ENCODE assay signal across 33 mouse cellular contexts in the genomic region with DNA sequence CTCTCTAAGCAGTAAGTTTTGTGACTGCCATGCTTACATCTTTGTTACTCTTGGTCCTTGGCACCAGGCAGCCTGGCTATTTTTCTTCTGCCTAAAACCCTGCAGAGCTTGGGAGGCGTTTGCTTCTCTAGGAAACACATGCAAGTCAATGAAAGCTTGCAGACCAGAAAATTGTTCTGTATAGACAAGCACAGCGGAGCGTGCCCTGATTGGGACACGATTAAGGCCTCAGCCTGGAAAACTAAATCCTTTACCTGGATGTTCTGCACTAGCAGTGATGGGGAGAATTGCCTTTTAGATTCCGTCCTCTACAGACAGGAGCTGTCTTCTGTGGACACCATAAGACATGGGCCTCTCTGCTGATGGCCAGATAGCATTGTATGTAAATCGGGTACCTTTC.
"Had no signal": no experiment of that assay in that cellular context is flagged by ENCODE, and none has a peak within 500 bp of the region (broad histone marks: within the 10 kb centered on the region; RNA-seq: fewer than 3 reads in every experiment).

No protein-coding gene starts in this region.

- ATAC-seq: liver, embryonic 12.5 days; liver, postnatal 0 days; lung, postnatal 0 days; midbrain, embryonic 13.5 days; midbrain, embryonic 15.5 days; midbrain, embryonic 16.5 days had no signal

- DNase-seq: left cerebral cortex, postnatal 4 days; liver; liver, embryonic 13.5 days; liver, postnatal 0 days; lung, adult 18-20 months; lung, adult 2 months; lung, embryonic 14.5 days; lung, postnatal 10 days; lung, postnatal 14 days; lung, postnatal 36 days; lung, postnatal 4 days; midbrain, embryonic 14.5 days had no signal

- H3K27me3 ChIP-seq: limb, embryonic 12.5 days; limb, embryonic 13.5 days; limb, embryonic 15.5 days; liver, embryonic 12.5 days; liver, embryonic 13.5 days; liver, embryonic 15.5 days; lung, embryonic 15.5 days; megakaryocyte, embryonic 14.5 days; midbrain, embryonic 12.5 days; midbrain, embryonic 13.5 days; midbrain, embryonic 15.5 days; neural tube, embryonic 12.5 days; neural tube, embryonic 13.5 days had no signal

- H3K4me3 ChIP-seq: limb, embryonic 10.5 days; limb, embryonic 12.5 days; limb, embryonic 13.5 days; limb, embryonic 15.5 days; liver, embryonic 12.5 days; liver, embryonic 13.5 days; liver, embryonic 15.5 days; lung, embryonic 15.5 days; megakaryocyte, embryonic 14.5 days; midbrain, embryonic 10.5 days; midbrain, embryonic 12.5 days; midbrain, embryonic 13.5 days; midbrain, embryonic 15.5 days; myocyte; neural tube, embryonic 12.5 days; neural tube, embryonic 13.5 days had no signal

- H3K27ac ChIP-seq: limb, embryonic 10.5 days; limb, embryonic 12.5 days; limb, embryonic 13.5 days; limb, embryonic 15.5 days; liver, embryonic 12.5 days; liver, embryonic 13.5 days; liver, embryonic 14.5 days; liver, embryonic 15.5 days; lung, embryonic 15.5 days; macrophage; midbrain, embryonic 10.5 days; midbrain, embryonic 12.5 days; midbrain, embryonic 13.5 days; midbrain, embryonic 15.5 days; neural tube, embryonic 12.5 days; neural tube, embryonic 13.5 days had no signal

- H3K9me3 ChIP-seq: limb, embryonic 10.5 days; limb, embryonic 12.5 days; limb, embryonic 13.5 days; limb, embryonic 15.5 days; liver, embryonic 12.5 days; liver, embryonic 13.5 days; liver, embryonic 15.5 days; lung, embryonic 15.5 days; megakaryocyte, embryonic 14.5 days; midbrain, embryonic 10.5 days; midbrain, embryonic 12.5 days; midbrain, embryonic 13.5 days; midbrain, embryonic 15.5 days; neural tube, embryonic 12.5 days; neural tube, embryonic 13.5 days had no signal

- H3K9ac ChIP-seq: limb, embryonic 12.5 days; limb, embryonic 13.5 days; limb, embryonic 15.5 days; liver, embryonic 12.5 days; liver, embryonic 13.5 days; liver, embryonic 14.5 days; liver, embryonic 15.5 days; liver, postnatal 0 days; lung, embryonic 14.5 days; lung, embryonic 15.5 days; midbrain, embryonic 12.5 days; midbrain, embryonic 13.5 days; midbrain, embryonic 15.5 days; neural tube, embryonic 12.5 days; neural tube, embryonic 13.5 days had no signal

- H3K4me2 ChIP-seq: limb, embryonic 12.5 days; limb, embryonic 13.5 days; limb, embryonic 15.5 days; liver, embryonic 11.5 days; liver, embryonic 12.5 days; liver, embryonic 13.5 days; lung, embryonic 14.5 days; lung, embryonic 15.5 days; midbrain, embryonic 11.5 days; midbrain, embryonic 12.5 days; midbrain, embryonic 13.5 days; midbrain, embryonic 15.5 days; neural tube, embryonic 12.5 days; neural tube, embryonic 13.5 days had no signal

- H3K4me1 ChIP-seq: limb, embryonic 10.5 days; limb, embryonic 12.5 days; limb, embryonic 13.5 days; limb, embryonic 15.5 days; liver, embryonic 12.5 days; liver, embryonic 13.5 days; liver, embryonic 15.5 days; lung, embryonic 15.5 days; megakaryocyte, embryonic 14.5 days; midbrain, embryonic 12.5 days; midbrain, embryonic 13.5 days; midbrain, embryonic 15.5 days; neural tube, embryonic 12.5 days; neural tube, embryonic 13.5 days had no signal

- H3K36me3 ChIP-seq: limb, embryonic 10.5 days; limb, embryonic 12.5 days; limb, embryonic 13.5 days; limb, embryonic 15.5 days; liver, embryonic 12.5 days; liver, embryonic 13.5 days; liver, embryonic 15.5 days; lung, embryonic 15.5 days; midbrain, embryonic 10.5 days; midbrain, embryonic 12.5 days; midbrain, embryonic 13.5 days; midbrain, embryonic 15.5 days; neural tube, embryonic 12.5 days; neural tube, embryonic 13.5 days had no signal
